ENCODE assay signal across 8 mouse cellular contexts in genomic region chr10:36974676-36975520, GRCm38 (mm10). TPM values are rescaled to one million over a fixed set of nuclear protein-coding genes. Genes with fewer than 3 reads are reported as not detected.
DNase-seq lines count a peak whose midpoint lies in the region; ATAC-seq and TF ChIP-seq lines count a peak whose summit lies in the region.

No protein-coding gene starts in this region.

- peaks cover 50% of the 10 kb centered on the region for H3K79me2 ChIP-seq in macrophage (ENCODE audit: inconsistent target)

- H3K9me3 ChIP-seq in G1E (replicated peaks), result no peaks in the 10 kb centered on the region
- H3K9me3 ChIP-seq in hindbrain, postnatal 0 days (ENCODE audit: low read length), result no peaks in the 10 kb centered on the region

- DNase-seq in G1E (ENCODE audit: low spot score), result peak; percentile 37
- DNase-seq in brain, embryonic 14.5 days (ENCODE audit: low read depth), result peak; percentile 86
- peak; percentile 81 for DNase-seq in hindbrain, postnatal 0 days (ENCODE audit: low spot score)
- peak; percentile 56 to 67 for DNase-seq in left cerebral cortex, adult 2 months (ENCODE audit: extremely low spot score in 1 of 2, low spot score in 2 of 2)
- peak; percentile 86 for DNase-seq in retina, postnatal 1 day
- DNase-seq in B cell, adult 2 months, result no peak

- H3K36me3 ChIP-seq in G1E (replicated peaks) (peaks cover 14% of the 10 kb centered on the region), macrophage (ENCODE audit: inconsistent target) (no peaks in the 10 kb centered on the region)
- no peaks in the 10 kb centered on the region for H3K36me3 ChIP-seq in hindbrain, postnatal 0 days (ENCODE audit: insufficient read depth, low read length)

- H3K4me2 ChIP-seq in hindbrain, postnatal 0 days (ENCODE audit: low read depth, low read length), result peak overlapping the region; percentile 64

- peak overlapping the region; percentile 97 for H3K9ac ChIP-seq in hindbrain, postnatal 0 days (replicated peaks; ENCODE audit: low read length)

- TF ChIP-seq POLR2A in brain, embryonic 14.5 days (IDR thresholded peaks at IDR 0.05; ENCODE audit: borderline replicate concordance, extremely low read depth, insufficient read depth, insufficient read length, poor library complexity, severe bottlenecking), result no peak; the same call in 1 of the 2 replicates

- peaks cover 8% of the 10 kb centered on the region; the same call in 1 of the 2 replicates for H3K27me3 ChIP-seq in G1E (ENCODE audit: insufficient read depth, low read length)
- no peaks in the 10 kb centered on the region for H3K27me3 ChIP-seq in hindbrain, postnatal 0 days (ENCODE audit: insufficient read depth, low read length)

- no peak for TF ChIP-seq CTCF in G1E (IDR thresholded peaks at IDR 0.05; ENCODE audit: low read depth, low read length)
- no peak for TF ChIP-seq CTCF in brain, embryonic 14.5 days (IDR thresholded peaks at IDR 0.05; ENCODE audit: borderline replicate concordance, extremely low read depth, insufficient read depth, insufficient read length)
- TF ChIP-seq CTCF in hindbrain, postnatal 0 days (IDR thresholded peaks at IDR 0.05; ENCODE audit: low read depth), result 0 out of 2 replicates have a peak, but pooled peaks have one; percentile 8
- TF ChIP-seq CTCF in left cerebral cortex, adult 2 months (IDR thresholded peaks at IDR 0.05), result no peak

- peak overlapping the region; percentile 93 for H3K4me3 ChIP-seq in G1E (ENCODE audit: low read depth, low read length)
- H3K4me3 ChIP-seq in hindbrain, postnatal 0 days (ENCODE audit: low read length), result peak overlapping the region; percentile 68
- peak overlapping the region; percentile 96 for H3K4me3 ChIP-seq in left cerebral cortex, adult 2 months
- peak overlapping the region; percentile 52 for H3K4me3 ChIP-seq in macrophage (ENCODE audit: inconsistent target)

- H3K27ac ChIP-seq in hindbrain, postnatal 0 days, result peak overlapping the region; percentile 97
- peak overlapping the region; percentile 99 for H3K27ac ChIP-seq in left cerebral cortex, adult 2 months
- no peak overlapping the region for H3K27ac ChIP-seq in macrophage

- H3K4me1 ChIP-seq in G1E (ENCODE audit: insufficient read depth, low read depth, low read length), result peaks cover 24% of the 10 kb centered on the region
- H3K4me1 ChIP-seq in hindbrain, postnatal 0 days (ENCODE audit: insufficient read depth, low read length), result peaks cover 13% of the 10 kb centered on the region

- peak; percentile 35; the same call in 1 of the 2 replicates for ATAC-seq in G1E (ENCODE audit: extremely low read depth, insufficient number of reproducible peaks, low FRiP score, poor library complexity, severe bottlenecking)
- ATAC-seq in frontal cortex, adult (ENCODE audit: low TSS enrichment), result peak; percentile 83
- ATAC-seq in hindbrain, postnatal 0 days, result peak; percentile 79

- WGBS in hindbrain, postnatal 0 days, result under 1% methylated on average over 55 of the region's 63 CpGs
- 1% methylated on average over 57 of the region's 63 CpGs for WGBS in macrophage (ENCODE audit: missing documents)

- intact Hi-C loops in left cerebral cortex, adult 2 months (cut with DNase I), result no loop called here

RNA-seq across cellular contexts. Expression of gene Hdac2, which starts 0.6 kb away (rescaled TPM):
- total RNA-seq in G1E (2014; fragmentation: Nextera tagmentation), result 130 and 158 TPM in 2 replicates
- total RNA-seq in G1E (2017), result 106 and 122 TPM in 2 replicates
- 32.2 and 38.9 TPM in 2 replicates for polyA plus RNA-seq in G1E (2012)
- polyA plus RNA-seq in brain, embryonic 14.5 days (2012; rRNA removed), result 127 and 186 TPM in 2 replicates
- total RNA-seq in hindbrain, postnatal 0 days (2014; rRNA removed), result 106 and 113 TPM in 2 replicates
- polyA plus RNA-seq in hindbrain, postnatal 0 days (2015; fragmentation: Nextera tagmentation; extraction: Ambion mirVana), result 201 TPM in 2 replicates
- total RNA-seq in left cerebral cortex, adult 2 months (2021), result 10 to 100 TPM; 79.0 to 83.8 TPM
- total RNA-seq in macrophage (2018; cell fraction: chromatin; rRNA removed), result 10 to 100 TPM in 24 of 26 experiments, 1 to 10 TPM in 2; 6.4 to 38.2 (median 26.9) TPM
- 10 to 100 TPM; 22.1 to 34.1 (median 27.5) TPM for total RNA-seq in macrophage (2018; cell fraction: cytosol; rRNA removed)
- 10 to 100 TPM; 10.7 to 41.5 (median 20.5) TPM for total RNA-seq in macrophage (2018; cell fraction: nucleus; rRNA removed)
- polyA plus RNA-seq in macrophage (2018), result 28.4 to 60.6 TPM (median 51.0 TPM) in 3 replicates

Comparison
In these comparisons a context has a peak if more than half of its experiments do, and no peak if none do; other contexts are left out.
1. DNase-seq: peak in G1E (single experiment), brain, embryonic 14.5 days (single experiment), hindbrain, postnatal 0 days (single experiment), left cerebral cortex, adult 2 months (2 of 2) and retina, postnatal 1 day (single experiment); none in B cell, adult 2 months (0 of 2).
2. Peak in every context shown above with its lines, with median percentiles within 50 percentile points of each other: ATAC-seq and H3K4me3 ChIP-seq.